Mouse (Mus musculus) left cerebral cortex, adult 18-20 months (tissue): ENCODE data around the gene Myo1b. TPM values are rescaled to one million over a fixed set of nuclear protein-coding genes. Genes with fewer than 3 reads are reported as not detected.
A peak's percentile ranks its signal among the peaks of the same experiment; 100 is the strongest.

ENCODE experiments used
- DNase-seq, 2 experiments: peaks; one replicate each; pipeline ENCODE4 v3.0.0; 2021 to 2022; ENCODE audit warnings: low spot score in 2 of 2, mixed read lengths in 1 of 2
- total RNA-seq, 2 experiments: library from RNA; stranded (reverse); gene quantifications; 2 replicates each; pipeline ENCODE4 v1.2.3; 2021

Myo1b gene
- total RNA-seq, 2 experiments from 2014 or later, result 31.0 to 34.4 TPM

DNA sequence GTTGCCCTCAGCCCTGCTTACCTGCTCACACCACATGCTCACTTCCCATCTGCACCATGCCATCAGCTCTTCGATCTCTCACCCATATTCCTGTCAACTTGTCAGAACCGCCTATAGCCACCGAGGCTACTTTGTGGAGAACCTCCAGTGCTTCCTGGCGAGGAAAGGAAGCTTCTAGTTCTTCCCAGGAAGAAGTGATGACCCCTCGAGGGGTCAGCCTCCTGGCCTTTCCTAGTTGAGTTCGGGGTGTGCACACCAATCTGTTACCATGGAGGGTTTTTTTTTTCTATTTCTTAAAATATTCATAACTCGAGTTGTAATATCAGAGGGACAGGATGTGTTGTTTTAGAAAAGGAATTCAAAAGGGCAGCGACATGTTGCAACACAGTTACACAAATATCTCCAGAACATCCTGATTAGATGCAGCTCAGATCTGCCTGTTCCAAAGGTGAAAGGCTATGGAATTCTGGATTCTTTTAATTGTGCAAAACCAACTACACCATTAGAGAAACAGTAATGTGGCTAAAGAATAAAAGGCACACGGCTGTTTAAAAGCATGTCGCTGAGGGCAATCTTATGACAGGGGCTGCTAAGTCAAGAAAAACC, 175.1 kb downstream of the Myo1b start:
- no peak for DNase-seq

GRCm38 (mm10) chr1:51739252-51739852, 176.5 kb downstream of the Myo1b start:
- no peak for DNase-seq

DNA sequence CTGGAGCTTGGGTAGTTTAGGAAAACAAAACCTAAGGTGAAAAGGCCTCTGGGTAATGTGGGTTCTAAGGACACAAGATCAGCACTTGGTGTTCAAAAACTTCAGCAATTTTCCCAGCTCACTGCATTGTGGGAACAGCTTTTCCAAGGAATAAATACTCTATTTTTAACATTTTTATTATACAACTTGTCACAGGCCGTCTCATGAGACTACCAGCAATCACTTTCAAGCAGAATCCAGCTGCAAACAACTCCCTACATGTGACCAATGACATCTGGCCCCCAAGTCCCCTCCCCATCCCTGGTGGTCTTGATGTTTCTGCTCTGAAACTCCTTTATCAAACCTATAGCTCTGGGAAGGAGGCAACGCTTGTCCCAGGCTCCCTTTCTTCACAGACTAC, 179.0 kb downstream of the Myo1b start:
- DNase-seq, result no peak

DNA sequence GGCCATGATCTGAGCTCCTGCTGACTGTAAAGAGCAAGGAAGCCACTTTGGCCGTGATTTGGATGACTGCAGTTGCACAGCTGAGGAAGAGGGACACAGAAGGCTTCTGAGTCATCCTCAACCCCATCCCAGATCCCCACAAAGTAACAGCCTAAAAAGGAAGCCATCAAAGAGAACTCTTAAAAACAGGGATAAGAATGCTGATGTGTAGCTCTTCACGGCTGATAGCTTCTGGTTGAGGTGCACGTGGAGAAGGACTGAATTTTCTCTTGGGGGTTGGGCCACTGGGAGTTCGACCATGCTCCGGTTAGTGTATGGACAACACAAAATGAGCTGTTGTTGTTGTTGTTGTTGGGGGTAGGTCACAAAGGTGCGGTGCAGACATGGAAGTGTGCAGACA, 181.2 kb downstream of the Myo1b start:
- no peak for DNase-seq

DNA sequence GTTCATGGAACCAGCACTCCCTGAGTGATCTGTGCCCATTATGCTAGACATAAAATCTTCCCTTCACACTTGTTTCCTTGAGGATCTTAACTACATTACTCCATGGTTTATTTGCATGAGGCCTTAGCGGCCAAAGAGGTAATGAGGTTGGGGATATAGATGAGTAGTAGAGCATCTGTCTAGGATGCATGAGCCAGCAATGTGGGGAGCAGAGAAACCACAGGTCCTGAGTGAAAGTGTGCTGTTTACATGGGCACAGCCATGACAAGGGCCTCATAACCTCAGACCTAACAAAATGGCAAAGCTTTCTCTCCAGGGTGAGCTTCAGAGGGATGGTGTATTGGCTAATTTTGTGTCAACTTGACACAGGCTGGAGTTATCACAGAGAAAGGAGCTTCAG, 186.5 kb downstream of the Myo1b start:
- no peak for DNase-seq

DNA sequence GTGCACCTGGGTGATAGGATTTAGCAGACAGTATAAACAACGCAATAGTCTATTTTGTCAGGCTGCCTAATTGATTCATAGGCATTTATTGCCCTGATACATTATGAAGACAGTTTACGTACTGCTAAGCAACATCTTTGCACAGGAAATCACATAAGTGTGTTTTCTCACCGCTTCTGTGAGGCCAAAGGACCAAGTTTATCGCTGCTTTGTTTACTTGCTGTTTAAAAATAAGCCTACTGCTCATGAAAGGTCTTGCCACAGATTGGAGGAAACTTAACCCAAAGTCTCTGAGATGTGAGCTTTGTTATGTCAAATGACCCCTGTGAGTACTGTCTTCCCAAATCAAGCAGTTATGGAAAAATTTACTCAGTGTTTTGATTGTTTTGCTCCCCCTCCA, 187.1 kb downstream of the Myo1b start:
- no peak for DNase-seq

DNA sequence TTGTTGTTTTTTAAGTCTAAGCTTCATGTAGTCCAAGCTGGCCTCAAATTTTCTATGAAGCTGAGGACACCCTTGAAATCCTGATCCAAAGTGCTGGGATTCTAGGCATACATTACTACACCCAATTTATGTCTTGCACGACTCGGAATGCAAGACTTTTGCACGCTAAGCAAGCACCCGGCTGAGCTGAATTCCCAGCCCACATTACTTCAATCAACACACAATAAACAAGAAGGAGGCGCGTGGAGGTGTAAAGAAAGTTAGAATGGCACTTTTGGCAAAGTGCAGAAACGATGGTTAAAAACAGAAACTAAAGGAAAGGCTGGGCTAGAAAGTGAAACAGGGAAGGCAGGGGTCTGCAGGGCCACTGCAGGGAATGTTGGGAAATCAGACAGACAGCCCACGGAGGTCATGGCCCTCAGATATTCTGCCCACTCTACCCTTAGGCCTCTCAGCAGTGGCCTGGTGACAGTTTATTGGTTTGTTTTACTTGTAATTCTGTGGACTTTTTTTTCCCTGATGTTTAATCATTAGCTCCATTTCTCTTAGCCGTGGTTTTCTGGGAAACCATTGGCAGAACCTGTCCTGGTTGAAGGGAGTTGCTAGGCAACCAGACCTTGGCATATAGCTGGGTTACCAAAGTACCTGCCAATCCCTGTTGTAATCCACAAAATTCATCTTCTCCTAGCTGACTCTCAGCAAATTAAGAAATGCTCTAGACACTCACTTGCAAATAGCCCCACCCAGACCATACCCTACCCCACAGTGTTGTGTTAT, 195.8 kb downstream of the Myo1b start:
- peak; percentile 8 to 23 for DNase-seq

DNA sequence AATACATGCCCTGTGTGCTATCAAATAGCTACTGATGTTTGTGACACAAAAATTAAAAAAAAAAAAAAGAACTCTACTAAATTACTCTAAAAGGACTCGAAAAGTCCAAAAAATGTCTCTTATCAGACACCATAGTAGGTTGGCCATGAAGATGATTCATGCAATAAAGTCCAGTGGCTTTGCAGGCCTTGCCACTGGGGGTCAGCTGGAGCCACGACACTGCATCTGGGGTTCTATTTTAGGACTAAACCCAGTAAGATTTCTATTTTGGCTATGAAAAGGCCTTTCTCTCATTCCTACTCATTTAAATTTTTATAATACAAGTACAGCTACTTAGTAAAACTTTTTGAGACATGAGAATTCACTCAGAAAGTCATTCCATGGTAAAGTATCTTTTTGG, 205.0 kb downstream of the Myo1b start:
- no peak for DNase-seq

GRCm38 (mm10) chr1:51706106-51706505, 209.8 kb downstream of the Myo1b start:
- no peak for DNase-seq

DNA sequence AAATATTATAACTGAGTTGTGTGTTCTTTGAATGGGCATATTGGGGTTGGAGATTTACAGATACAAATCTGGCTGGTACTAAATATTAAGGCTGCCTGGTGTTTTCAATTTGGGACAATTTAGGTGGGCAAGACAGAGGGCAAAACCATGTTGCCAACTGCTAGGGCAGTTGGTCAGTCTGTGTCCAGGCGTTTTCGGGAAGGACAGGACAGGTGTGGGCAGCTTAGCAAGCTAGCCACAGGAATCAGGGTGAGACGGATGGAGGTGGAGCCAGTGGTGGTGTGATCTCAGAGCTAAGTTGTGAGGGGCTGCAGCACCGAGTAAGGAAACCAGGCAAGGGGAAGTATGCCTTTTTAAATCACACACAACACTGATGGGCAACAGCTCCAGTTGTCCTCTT, 211.3 kb downstream of the Myo1b start:
- DNase-seq, result no peak

Other genes with a start within 250 kb of the Myo1b start
- gene Stat4, start 71.1 kb upstream of the Myo1b start, total RNA-seq, result 1 to 10 TPM; 3.6 to 3.7 TPM
- gene Stat1, start 203.4 kb upstream of the Myo1b start, total RNA-seq, result 10 to 100 TPM; 17.2 to 21.9 TPM